Mouse (Mus musculus) stomach, postnatal 0 days (tissue): ENCODE results near the gene Actl6b.

ENCODE experiments used
- CTCF ChIP-seq: IDR thresholded peaks from 2 replicates; pipeline ENCODE4 v1.5.1; 2016; ENCODE audit warnings: antibody characterized with exemption, low read depth, mild to moderate bottlenecking, moderate library complexity
- EP300 ChIP-seq: optimal IDR thresholded peaks from 2 replicates; pipeline ENCODE3; 2016; ENCODE audit warnings: antibody characterized with exemption

GRCm38 (mm10) chr5:137610548-137611244, 57.4 kb downstream of the Actl6b start:
- TF ChIP-seq CTCF = no peak
- no peak for TF ChIP-seq EP300
